In the genomic region with DNA sequence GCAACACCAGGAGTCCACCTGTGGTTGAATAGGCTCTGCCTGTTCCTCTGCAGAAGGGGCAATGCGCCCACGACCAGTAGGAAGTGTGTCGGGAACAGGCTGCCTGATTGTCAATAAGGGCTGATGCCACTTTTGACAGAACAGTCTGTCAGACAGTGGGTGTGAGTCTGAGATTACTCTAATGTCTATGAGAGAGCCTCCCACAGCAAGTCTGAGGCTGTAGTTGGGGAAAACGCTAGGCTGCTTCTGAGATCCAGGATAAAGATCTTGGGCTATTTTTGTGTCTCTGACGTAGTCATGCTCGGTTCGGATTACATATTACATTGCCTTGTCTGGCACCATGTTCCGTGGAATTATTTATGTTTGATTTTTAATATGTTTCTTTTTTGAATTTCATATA, we compare ENCODE assay signal across 25 mouse cellular contexts. TPM values are rescaled to one million over a fixed set of nuclear protein-coding genes. Genes with fewer than 3 reads are reported as not detected.
DNase-seq lines count a peak whose midpoint lies in the region; TF ChIP-seq lines count a peak whose summit lies in the region.
"Had no signal": no experiment of that assay in that cellular context is flagged by ENCODE, and none has a peak within 500 bp of the region (broad histone marks: within the 10 kb centered on the region; RNA-seq: fewer than 3 reads in every experiment).

No protein-coding gene starts in this region.

- TF ChIP-seq CTCF in gastrocnemius, adult 2 months (IDR thresholded peaks at IDR 0.05), result no peak

- peak; percentile 28 for DNase-seq in gastrocnemius, adult 2 months
- no peak for DNase-seq in gastrocnemius, postnatal 4 days (ENCODE audit: low spot score in 2 of 2)
- peak; percentile 20 to 56 for DNase-seq in layer of hippocampus, adult 18-20 months (ENCODE audit: low spot score in 2 of 2)
- no peak for DNase-seq in layer of hippocampus, adult 11-12 months (ENCODE audit: low spot score)
- DNase-seq in brain, adult 2 months (ENCODE audit: low read depth, low spot score), result peak; percentile 67
- DNase-seq in cerebellum, postnatal 25 days, result no peak
- DNase-seq: adrenal gland, adult 8-10 months; adrenal gland, postnatal 25 days; cerebellum, adult 18-20 months; cerebellum, adult 9-10 months; cerebellum, postnatal 14 days; forebrain, postnatal 0 days; gastrocnemius, postnatal 25 days; heart, adult 2 months; heart, postnatal 14 days; heart, postnatal 4 days had no signal

- peak overlapping the region; percentile 92 for H3K27ac ChIP-seq in gastrocnemius, adult 2 months
- H3K27ac ChIP-seq: embryonic facial prominence, embryonic 12.5 days; embryonic facial prominence, embryonic 15.5 days; heart, adult 2 months; heart, embryonic 10.5 days; heart, embryonic 13.5 days; hindbrain, embryonic 14.5 days; hindbrain, postnatal 0 days had no signal

- intact Hi-C loops in gastrocnemius, adult 2 months (cut with DNase I), result no loop called here

- H3K4me3 ChIP-seq in gastrocnemius, adult 2 months, result peak overlapping the region; percentile 59
- H3K4me3 ChIP-seq: embryonic facial prominence, embryonic 12.5 days; embryonic facial prominence, embryonic 15.5 days; heart, adult 2 months; heart, embryonic 10.5 days; heart, embryonic 13.5 days had no signal

RNA-seq across cellular contexts. Expression of gene Xrcc5, which starts 11.5 kb away (rescaled TPM):
- total RNA-seq in gastrocnemius, adult 2 months (2021), result 10 to 100 TPM; 18.5 to 20.5 TPM
- total RNA-seq in gastrocnemius, postnatal 4 days (2021), result 10 to 100 TPM; 18.1 to 19.6 TPM
- 10 to 100 TPM; 15.3 to 17.5 TPM for total RNA-seq in layer of hippocampus, adult 18-20 months (2021)

RNA-seq across cellular contexts. Expression of gene Tmem169, which starts 11.6 kb away (rescaled TPM):
- total RNA-seq in gastrocnemius, adult 2 months (2021), result not detected
- total RNA-seq in gastrocnemius, postnatal 4 days (2021), result under 1 TPM; 0.49 TPM
- 10 to 100 TPM; 12.9 to 14.5 TPM for total RNA-seq in layer of hippocampus, adult 18-20 months (2021)
- total RNA-seq: common myeloid progenitor, adult 5-6 weeks; gastrocnemius, postnatal 25 days; granulocyte monocyte progenitor cell, adult 5-6 weeks; heart, postnatal 14 days; MEL had no signal

RNA-seq across cellular contexts. Expression of gene Pecr, which starts 11.6 kb away (rescaled TPM):
- total RNA-seq in gastrocnemius, adult 2 months (2021), result 10 to 100 TPM; 15.7 to 16.4 TPM
- 10 to 100 TPM; 16.9 to 17.8 TPM for total RNA-seq in gastrocnemius, postnatal 4 days (2021)
- total RNA-seq in layer of hippocampus, adult 18-20 months (2021), result 1 to 10 TPM; 5.6 to 6.3 TPM

Comparison
In these comparisons a context has a peak if more than half of its experiments do, and no peak if none do; other contexts are left out.
1. DNase-seq: peak in gastrocnemius, adult 2 months (single experiment), layer of hippocampus, adult 18-20 months (2 of 2) and brain, adult 2 months (single experiment); none in gastrocnemius, postnatal 4 days (0 of 2), layer of hippocampus, adult 11-12 months (single experiment) and cerebellum, postnatal 25 days (0 of 2).
2. RNA of gene Tmem169, which starts 11.6 kb away (total RNA-seq): 12.9 to 14.5 TPM in layer of hippocampus, adult 18-20 months; 0.49 TPM in gastrocnemius, postnatal 4 days and not detected in gastrocnemius, adult 2 months; every median in the first group is over 4 times any median in the second.